Mouse (Mus musculus) cortical plate, adult 2 months (tissue): Measurements from ENCODE around the gene Klhl9. TPM values are rescaled to one million over a fixed set of nuclear protein-coding genes. Genes with fewer than 3 reads are reported as not detected.
A peak's percentile ranks its signal among the peaks of the same experiment; 100 is the strongest.

ENCODE experiments used
- H3K27ac ChIP-seq: fragments of 200-500 bp; 2 replicates; pipeline ENCODE4 v1.5.1; 2012; ENCODE audit warnings: low read length, control low read depth, inconsistent platforms; ENCODE audit not compliant: insufficient read depth
- H3K4me1 ChIP-seq: fragments of 200-500 bp; 2 replicates; pipeline ENCODE4 v1.6.1; 2011; ENCODE audit warnings: low read length; ENCODE audit not compliant: control insufficient read depth, insufficient read depth
- H3K4me3 ChIP-seq: fragments of 200-500 bp; 2 replicates; pipeline ENCODE4 v1.5.1; 2011; ENCODE audit warnings: mild to moderate bottlenecking, low read length, control low read depth; ENCODE audit not compliant: insufficient read depth
- CTCF ChIP-seq: fragments of 200-500 bp; IDR thresholded peaks from 2 replicates; pipeline ENCODE4 v1.5.1; 2011; ENCODE audit warnings: mild to moderate bottlenecking, control low read depth, low read length; ENCODE audit not compliant: insufficient read depth; ENCODE audit errors: extremely low read depth
- POLR2A ChIP-seq: fragments of 200-500 bp; IDR thresholded peaks from 2 replicates; pipeline ENCODE4 v1.6.1; 2011; ENCODE audit warnings: mild to moderate bottlenecking, low read length, control low read depth; ENCODE audit not compliant: insufficient read depth; ENCODE audit errors: extremely low read depth
- polyA plus RNA-seq: library from polyadenylated mRNA; depleted of rRNA; stranded (reverse); fragments of >200 nt; gene quantifications from 2 replicates; pipeline ENCODE4 v1.2.3, GENCODE M21; 2012; rRNA removed

Klhl9 gene
- polyA plus RNA-seq, 1 experiment, result 40.5 TPM

GRCm38 (mm10) chr4:88692537-88692936 is 29.7 kb downstream of the Klhl9 start:
- no peak overlapping the region for H3K4me3 ChIP-seq
- H3K4me1 ChIP-seq, result no peaks in the 10 kb centered on the region
- TF ChIP-seq POLR2A (no peak), CTCF (no peak)
- H3K27ac ChIP-seq, result no peak overlapping the region

- no peak within 1 kb of the TSS for H3K4me3 ChIP-seq
- H3K27ac ChIP-seq, result no peak within 1 kb of the TSS
- H3K4me1 ChIP-seq, result no peaks in the 10 kb centered on the region
- TF ChIP-seq POLR2A (no peak), CTCF (no peak)
Observed at GRCm38 (mm10) chr4:88691259-88691658, 31.0 kb downstream of the Klhl9 start, which contains the start of gene Ifnab. Gene Ifnab, minus strand, starts transcription at chr4:88691359.

- TF ChIP-seq CTCF, result no peak
- TF ChIP-seq POLR2A, result no peak
- H3K4me1 ChIP-seq, result no peaks in the 10 kb centered on the region
- H3K4me3 ChIP-seq, result no peak within 1 kb of the TSS
- no peak within 1 kb of the TSS for H3K27ac ChIP-seq
Observed at GRCm38 (mm10) chr4:88683812-88684211, 38.5 kb downstream of the Klhl9 start, which contains the start of gene Ifna2. Gene Ifna2, minus strand, starts transcription at chr4:88683912.

GRCm38 (mm10) chr4:88681353-88681752 is 40.9 kb downstream of the Klhl9 start:
- Histone ChIP-seq H3K4me1 (no peaks in the 10 kb centered on the region), H3K27ac (no peak overlapping the region)
- no peak for TF ChIP-seq POLR2A

GRCm38 (mm10) chr4:88680362-88680761 is 41.9 kb downstream of the Klhl9 start:
- TF ChIP-seq CTCF, result peak; percentile 17; the same call in 1 of the 2 replicates
- no peak for TF ChIP-seq POLR2A
- Histone ChIP-seq H3K4me1 (no peaks in the 10 kb centered on the region), H3K4me3 (no peak overlapping the region), H3K27ac (no peak overlapping the region)

More at GRCm38 (mm10) chr4:88681353-88681752, 40.9 kb downstream of the Klhl9 start:
- no peak overlapping the region for H3K4me3 ChIP-seq

GRCm38 (mm10) chr4:88676824-88677223 is 45.4 kb downstream of the Klhl9 start, which contains the start of gene Ifna16:
Gene Ifna16, minus strand, starts transcription at chr4:88676924.
- TF ChIP-seq POLR2A (no peak), CTCF (no peak)
- Histone ChIP-seq H3K4me1 (no peaks in the 10 kb centered on the region), H3K27ac (no peak within 1 kb of the TSS), H3K4me3 (no peak within 1 kb of the TSS)

Other genes starting within 250 kb of the Klhl9 start
- not detected in 2 replicates for gene Ifnb1, start 199.7 kb downstream of the Klhl9 start, polyA plus RNA-seq
- gene Ifna15, start 164.2 kb downstream of the Klhl9 start, polyA plus RNA-seq, result not detected in 2 replicates
- gene Ifna14, start 150.7 kb downstream of the Klhl9 start, polyA plus RNA-seq, result not detected in 2 replicates
- gene Ifna9, start 130.1 kb downstream of the Klhl9 start, polyA plus RNA-seq, result not detected in 2 replicates
- not detected in 2 replicates for gene Ifna12, start 119.1 kb downstream of the Klhl9 start, polyA plus RNA-seq
- gene C87499, start 88.1 kb downstream of the Klhl9 start, polyA plus RNA-seq, result not detected in 2 replicates
- not detected in 2 replicates for gene Ifna13, start 78.0 kb downstream of the Klhl9 start, polyA plus RNA-seq
- gene Ifna16, start 45.5 kb downstream of the Klhl9 start, polyA plus RNA-seq, result not detected in 2 replicates
- gene Ifna2, start 38.6 kb downstream of the Klhl9 start, polyA plus RNA-seq, result not detected in 2 replicates
- not detected in 2 replicates for gene Ifnab, start 31.1 kb downstream of the Klhl9 start, polyA plus RNA-seq
- 0.61 and 1.2 TPM in 2 replicates for gene Gm26566, start 660 bp downstream of the Klhl9 start, polyA plus RNA-seq
- not detected in 2 replicates for gene Gm13271, start 32.4 kb upstream of the Klhl9 start, polyA plus RNA-seq
- not detected in 2 replicates for gene Gm13283, start 37.7 kb upstream of the Klhl9 start, polyA plus RNA-seq
- gene Gm13290, start 51.4 kb upstream of the Klhl9 start, polyA plus RNA-seq, result not detected in 2 replicates
- gene Gm13289, start 54.5 kb upstream of the Klhl9 start, polyA plus RNA-seq, result not detected in 2 replicates
- not detected in 2 replicates for gene Gm13272, start 57.4 kb upstream of the Klhl9 start, polyA plus RNA-seq
- not detected in 2 replicates for gene Ifnz, start 59.7 kb upstream of the Klhl9 start, polyA plus RNA-seq
- not detected in 2 replicates for gene Gm13276, start 63.2 kb upstream of the Klhl9 start, polyA plus RNA-seq
- gene Gm13277, start 66.2 kb upstream of the Klhl9 start, polyA plus RNA-seq, result not detected in 2 replicates
- gene Gm13278, start 69.1 kb upstream of the Klhl9 start, polyA plus RNA-seq, result not detected in 2 replicates
- not detected in 2 replicates for gene Gm13275, start 72.0 kb upstream of the Klhl9 start, polyA plus RNA-seq
- not detected in 2 replicates for gene Gm13279, start 74.9 kb upstream of the Klhl9 start, polyA plus RNA-seq
- not detected in 2 replicates for gene Gm13285, start 77.2 kb upstream of the Klhl9 start, polyA plus RNA-seq
- gene Gm13287, start 80.8 kb upstream of the Klhl9 start, polyA plus RNA-seq, result not detected in 2 replicates
- not detected in 2 replicates for gene Gm13288, start 83.1 kb upstream of the Klhl9 start, polyA plus RNA-seq
- not detected in 2 replicates for gene Ifna7, start 93.8 kb upstream of the Klhl9 start, polyA plus RNA-seq
- gene Ifna11, start 97.5 kb upstream of the Klhl9 start, polyA plus RNA-seq, result not detected in 2 replicates
- gene Ifna6, start 105.0 kb upstream of the Klhl9 start, polyA plus RNA-seq, result not detected in 2 replicates
- not detected in 2 replicates for gene Ifna5, start 113.1 kb upstream of the Klhl9 start, polyA plus RNA-seq
- gene Ifna4, start 119.4 kb upstream of the Klhl9 start, polyA plus RNA-seq, result not detected in 2 replicates
- not detected in 2 replicates for gene Ifna1, start 127.6 kb upstream of the Klhl9 start, polyA plus RNA-seq
- gene Ifne, start 157.7 kb upstream of the Klhl9 start, polyA plus RNA-seq, result not detected in 2 replicates